Mouse (Mus musculus) hindbrain, embryonic 13.5 days (tissue): ENCODE measurements around the gene Cecr2. TPM values are rescaled to one million over a fixed set of nuclear protein-coding genes. Genes with fewer than 3 reads are reported as not detected.

Source experiments
- ATAC-seq: fragments of 200-750 bp; cut with Nextera tagmentation; 2 replicates; pipeline ENCODE4 v1.8.0; 2017; ENCODE audit warnings: moderate TSS enrichment; ENCODE audit not compliant: low FRiP score
- H3K27ac ChIP-seq: fragments of 300-500 bp; sonication (generic); 2 replicates; pipeline ENCODE4 v1.5.1; 2015; ENCODE audit warnings: inconsistent platforms, mild to moderate bottlenecking, moderate library complexity
- H3K27me3 ChIP-seq: fragments of 300-500 bp; sonication (generic); 2 replicates; pipeline ENCODE4 v1.6.1; 2015; ENCODE audit warnings: mild to moderate bottlenecking, inconsistent platforms
- H3K36me3 ChIP-seq: fragments of 300-500 bp; sonication (generic); 2 replicates; pipeline ENCODE4 v1.6.1; 2015; ENCODE audit warnings: mild to moderate bottlenecking, inconsistent platforms
- H3K4me1 ChIP-seq: fragments of 300-500 bp; sonication (generic); replicated peaks from 2 replicates; pipeline ENCODE4 v1.6.1; 2015; ENCODE audit warnings: inconsistent platforms
- H3K4me2 ChIP-seq: fragments of 300-500 bp; sonication (generic); 2 replicates; pipeline ENCODE4 v1.6.1; 2015; ENCODE audit warnings: inconsistent platforms, mild to moderate bottlenecking, moderate library complexity
- H3K4me3 ChIP-seq: fragments of 300-500 bp; sonication (generic); 2 replicates; pipeline ENCODE4 v1.5.1; 2015; ENCODE audit warnings: mild to moderate bottlenecking, inconsistent platforms
- H3K9ac ChIP-seq: fragments of 300-500 bp; sonication (generic); 2 replicates; pipeline ENCODE4 v1.6.1; 2015; ENCODE audit warnings: mild to moderate bottlenecking, inconsistent platforms
- H3K9me3 ChIP-seq: fragments of 300-500 bp; sonication (generic); 2 replicates; pipeline ENCODE4 v1.6.1; 2016; ENCODE audit warnings: inconsistent platforms
- WGBS: fragments of 180-500 bp; shearing (Covaris S2); methylation state at CpG from one replicate; pipeline ENCODE4 v1.1.7; 2015; 5-methylcytosine and 5-hydroxymethylcytosine counted together
- polyA plus RNA-seq: library from polyadenylated mRNA; unstranded; fragments of >200 nt; fragmentation: Nextera tagmentation; extraction: Ambion mirVana; gene quantifications from 2 replicates; pipeline ENCODE4 v1.2.1, GENCODE M21; 2015

Gene Cecr2
- polyA plus RNA-seq, 1 experiment from 2014 or later = 5.7 TPM

DNA sequence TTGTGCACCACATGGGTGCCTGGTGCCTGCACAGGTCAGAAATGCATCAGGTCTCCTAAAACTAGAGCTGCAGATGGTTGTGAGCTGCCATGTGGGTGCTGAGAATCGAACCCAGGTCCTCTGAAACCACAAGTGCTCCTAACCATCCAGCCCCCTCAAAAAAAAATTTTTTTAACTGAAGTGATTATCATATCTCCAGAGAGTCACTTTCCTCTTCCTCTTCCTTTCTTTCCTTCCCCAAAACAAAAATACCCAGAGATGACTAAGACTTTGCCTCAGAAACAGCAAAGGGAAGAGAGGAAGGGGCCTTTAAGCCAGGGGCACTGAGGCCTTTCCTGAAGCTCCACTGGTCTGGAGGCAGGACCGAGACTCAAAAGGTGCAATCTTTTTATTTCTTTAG is 116.8 kb downstream of the Cecr2 start:
- H3K9me3 ChIP-seq = no peaks in the 10 kb centered on the region
- 90% methylated on average over 2 of the region's 2 CpGs for WGBS
- H3K4me2 ChIP-seq = no peak overlapping the region
- peaks cover 22% of the 10 kb centered on the region for H3K4me1 ChIP-seq
- H3K4me3 ChIP-seq = no peak overlapping the region
- no peak for ATAC-seq
- no peaks in the 10 kb centered on the region for H3K27me3 ChIP-seq
- H3K9ac ChIP-seq = no peak overlapping the region
- no peaks in the 10 kb centered on the region for H3K36me3 ChIP-seq
- H3K27ac ChIP-seq = no peak overlapping the region

DNA sequence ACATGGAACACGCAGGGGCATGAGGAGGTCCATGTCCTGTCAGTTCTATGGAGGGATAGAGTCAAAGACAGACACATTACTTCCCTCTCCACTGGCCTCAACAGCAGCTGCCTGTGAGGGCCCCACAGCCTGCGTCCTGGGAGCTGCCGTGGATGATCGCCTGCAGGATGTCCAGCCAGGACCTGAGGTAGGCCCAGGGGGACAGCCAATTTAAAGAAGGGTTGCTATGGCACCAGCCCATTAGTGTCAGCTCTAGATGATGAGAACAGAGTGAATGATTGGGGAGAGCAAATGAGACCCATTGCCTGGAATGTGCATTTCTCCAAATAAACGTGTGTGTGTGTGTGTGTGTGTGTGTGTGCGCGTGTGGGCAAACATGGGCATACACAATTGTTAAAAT is 118.2 kb downstream of the Cecr2 start:
- H3K4me2 ChIP-seq = no peak overlapping the region
- H3K9ac ChIP-seq = 0 out of 2 replicates have a peak overlapping the region, but pooled peaks have one; percentile 13
- no peaks in the 10 kb centered on the region for H3K9me3 ChIP-seq
- peak overlapping the region; percentile 58 for H3K27ac ChIP-seq
- 47% methylated on average over 7 of the region's 7 CpGs for WGBS
- no peak for ATAC-seq
- no peaks in the 10 kb centered on the region for H3K27me3 ChIP-seq
- peaks cover 22% of the 10 kb centered on the region for H3K4me1 ChIP-seq
- H3K4me3 ChIP-seq = no peak overlapping the region
- peaks cover 3% of the 10 kb centered on the region for H3K36me3 ChIP-seq

DNA sequence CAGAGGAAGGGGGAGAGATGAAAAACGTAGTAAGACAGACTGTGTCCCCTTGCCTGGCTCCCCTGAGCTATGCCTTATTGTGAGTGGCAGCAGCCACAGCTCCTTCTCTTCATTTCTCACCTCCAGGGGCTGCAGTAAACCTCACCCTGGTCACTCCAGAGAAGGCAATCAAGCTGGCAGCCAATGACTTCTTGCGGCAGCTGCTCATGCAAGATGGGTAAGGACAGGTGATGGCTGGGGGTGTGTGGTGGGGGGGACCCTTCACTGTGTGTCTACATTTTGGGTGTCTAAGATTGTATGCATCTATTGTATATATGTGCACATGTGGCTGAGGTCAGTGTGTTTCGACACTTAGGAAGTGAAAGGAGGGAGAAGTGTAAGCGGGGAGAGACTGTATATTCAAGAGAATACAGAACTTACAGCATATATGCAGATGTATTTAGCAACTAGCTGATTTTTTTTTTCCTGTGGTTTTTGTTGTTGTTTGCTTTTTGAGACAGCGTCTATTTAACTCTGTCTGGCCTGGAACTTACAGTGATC is 122.0 kb downstream of the Cecr2 start:
- Histone ChIP-seq H3K36me3 (peaks cover 21% of the 10 kb centered on the region), H3K4me1 (peaks cover 27% of the 10 kb centered on the region), H3K27ac (no peak overlapping the region), H3K4me2 (no peak overlapping the region), H3K4me3 (no peak overlapping the region), H3K9me3 (no peaks in the 10 kb centered on the region), H3K9ac (no peak overlapping the region), H3K27me3 (no peaks in the 10 kb centered on the region)
- no peak for ATAC-seq
- 87% methylated on average over 5 of the region's 5 CpGs for WGBS

DNA sequence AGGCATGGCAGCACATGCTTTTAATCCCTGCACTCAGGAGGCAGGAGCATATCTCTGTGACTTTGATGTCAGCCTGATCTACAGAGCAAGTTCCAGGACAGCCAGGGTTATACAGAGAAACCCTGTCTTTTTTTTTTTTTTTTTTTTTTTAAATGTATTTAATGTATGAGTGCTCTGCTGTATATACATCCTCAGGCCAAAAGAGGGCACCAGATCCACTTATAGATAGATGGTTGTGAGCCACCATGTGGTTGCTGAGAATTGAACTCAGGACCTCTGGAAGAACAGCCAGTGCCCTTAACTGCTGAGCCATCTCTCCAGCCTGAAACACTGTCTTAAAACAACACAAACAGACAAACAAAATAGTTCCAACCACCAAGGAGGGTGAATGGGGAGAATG is 122.7 kb downstream of the Cecr2 start:
- Histone ChIP-seq H3K27me3 (no peaks in the 10 kb centered on the region), H3K27ac (no peak overlapping the region), H3K9me3 (no peaks in the 10 kb centered on the region), H3K4me2 (no peak overlapping the region), H3K36me3 (peaks cover 29% of the 10 kb centered on the region), H3K9ac (no peak overlapping the region), H3K4me3 (no peak overlapping the region), H3K4me1 (peaks cover 27% of the 10 kb centered on the region)
- no peak for ATAC-seq

DNA sequence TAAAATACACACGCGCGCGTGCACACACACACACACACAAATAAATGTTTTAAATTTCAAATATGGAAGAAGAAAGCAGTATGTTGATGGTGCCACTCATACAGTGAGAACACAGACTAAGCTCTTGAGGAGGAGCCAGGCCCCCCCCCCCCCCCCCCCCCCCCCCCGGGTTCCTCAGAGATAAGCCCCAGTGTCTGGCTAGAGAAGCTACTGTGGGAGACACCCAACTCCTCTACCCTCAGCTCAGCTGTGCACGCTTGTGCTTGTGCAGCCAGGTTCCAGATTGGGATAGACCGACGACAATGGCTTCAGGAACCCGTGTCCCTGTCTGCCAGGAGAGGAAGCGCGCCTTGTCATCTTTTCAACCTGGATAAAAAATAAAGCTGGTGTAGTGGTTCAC is 124.0 kb downstream of the Cecr2 start:
- peaks cover 20% of the 10 kb centered on the region; the same call in 1 of the 2 replicates for H3K4me1 ChIP-seq
- no peak overlapping the region for H3K9ac ChIP-seq
- H3K36me3 ChIP-seq = peaks cover 41% of the 10 kb centered on the region
- no peak overlapping the region for H3K4me3 ChIP-seq
- no peak overlapping the region for H3K27ac ChIP-seq
- no peak overlapping the region for H3K4me2 ChIP-seq
- 92% methylated on average over 10 of the region's 11 CpGs for WGBS
- no peak for ATAC-seq
- no peaks in the 10 kb centered on the region for H3K9me3 ChIP-seq
- no peaks in the 10 kb centered on the region for H3K27me3 ChIP-seq

DNA sequence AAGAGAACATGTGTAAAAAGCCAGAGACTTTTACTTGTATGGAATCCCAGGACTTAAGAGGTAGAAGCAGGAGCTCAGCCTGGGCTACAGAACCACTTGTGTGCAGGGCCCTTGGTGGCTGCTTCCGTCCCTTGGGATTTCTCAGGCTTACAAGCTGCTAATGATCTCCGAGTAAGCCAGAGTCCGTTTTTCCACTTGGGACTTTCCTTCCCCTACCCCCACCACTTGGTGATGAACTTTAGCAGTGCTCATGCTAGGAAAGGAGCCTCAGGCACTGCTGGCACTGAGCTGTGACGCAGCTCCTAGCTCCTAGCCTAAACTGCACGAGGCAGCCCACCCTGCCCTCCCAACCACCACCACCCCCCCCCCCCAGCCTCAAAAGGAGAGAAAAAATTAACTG is 124.5 kb downstream of the Cecr2 start:
- no peak overlapping the region for H3K4me2 ChIP-seq
- peaks cover 47% of the 10 kb centered on the region for H3K36me3 ChIP-seq
- H3K4me1 ChIP-seq = peaks cover 16% of the 10 kb centered on the region; the same call in 1 of the 2 replicates
- no peaks in the 10 kb centered on the region for H3K27me3 ChIP-seq
- WGBS = 50% methylated on average over 5 of the region's 5 CpGs
- H3K27ac ChIP-seq = no peak overlapping the region
- no peak overlapping the region for H3K4me3 ChIP-seq
- ATAC-seq = no peak
- no peak overlapping the region for H3K9ac ChIP-seq
- H3K9me3 ChIP-seq = no peaks in the 10 kb centered on the region

DNA sequence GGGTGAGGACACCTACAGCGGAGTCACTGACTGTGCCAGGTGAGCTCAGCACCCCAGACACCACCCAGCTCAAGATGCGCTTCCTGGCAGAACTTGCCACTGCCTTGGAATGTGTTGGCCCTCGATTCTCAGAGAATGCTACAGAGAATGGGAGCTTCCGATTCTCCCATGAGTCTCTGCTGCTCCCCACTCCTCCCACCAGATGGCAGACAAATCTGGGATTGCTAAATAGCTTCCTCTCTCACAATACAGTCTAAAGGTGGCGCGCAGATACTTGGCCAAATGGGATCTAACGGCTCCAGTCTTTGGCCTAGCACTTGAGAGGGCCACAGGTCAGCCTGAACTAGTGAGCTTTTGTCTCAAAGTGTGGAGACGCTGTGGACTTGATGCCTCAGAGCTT is 126.8 kb downstream of the Cecr2 start:
- H3K9me3 ChIP-seq = no peaks in the 10 kb centered on the region
- no peak overlapping the region for H3K9ac ChIP-seq
- no peak overlapping the region for H3K4me3 ChIP-seq
- peaks cover 5% of the 10 kb centered on the region; the same call in 1 of the 2 replicates for H3K4me1 ChIP-seq
- ATAC-seq = no peak
- no peaks in the 10 kb centered on the region for H3K27me3 ChIP-seq
- 84% methylated on average over 8 of the region's 8 CpGs for WGBS
- peaks cover 69% of the 10 kb centered on the region for H3K36me3 ChIP-seq
- H3K27ac ChIP-seq = no peak overlapping the region
- no peak overlapping the region for H3K4me2 ChIP-seq

GRCm38 (mm10) chr6:120795422-120796086 is 129.4 kb downstream of the Cecr2 start:
- WGBS = 91% methylated on average over 5 of the region's 5 CpGs
- no peaks in the 10 kb centered on the region for H3K9me3 ChIP-seq
- H3K27ac ChIP-seq = no peak overlapping the region
- H3K4me2 ChIP-seq = no peak overlapping the region
- no peak overlapping the region for H3K9ac ChIP-seq
- no peak overlapping the region for H3K4me3 ChIP-seq
- peaks cover 5% of the 10 kb centered on the region; the same call in 1 of the 2 replicates for H3K4me1 ChIP-seq
- peaks cover 92% of the 10 kb centered on the region for H3K36me3 ChIP-seq
- ATAC-seq = no peak
- H3K27me3 ChIP-seq = no peaks in the 10 kb centered on the region

GRCm38 (mm10) chr6:120796111-120796510 is 129.9 kb downstream of the Cecr2 start:
- H3K4me2 ChIP-seq = no peak overlapping the region
- peaks cover 97% of the 10 kb centered on the region for H3K36me3 ChIP-seq
- no peaks in the 10 kb centered on the region for H3K27me3 ChIP-seq
- ATAC-seq = no peak
- no peak overlapping the region for H3K27ac ChIP-seq
- H3K9ac ChIP-seq = no peak overlapping the region
- no peaks in the 10 kb centered on the region for H3K9me3 ChIP-seq
- no peak overlapping the region for H3K4me3 ChIP-seq
- no peaks in the 10 kb centered on the region for H3K4me1 ChIP-seq
- 88% methylated on average over 2 of the region's 2 CpGs for WGBS

DNA sequence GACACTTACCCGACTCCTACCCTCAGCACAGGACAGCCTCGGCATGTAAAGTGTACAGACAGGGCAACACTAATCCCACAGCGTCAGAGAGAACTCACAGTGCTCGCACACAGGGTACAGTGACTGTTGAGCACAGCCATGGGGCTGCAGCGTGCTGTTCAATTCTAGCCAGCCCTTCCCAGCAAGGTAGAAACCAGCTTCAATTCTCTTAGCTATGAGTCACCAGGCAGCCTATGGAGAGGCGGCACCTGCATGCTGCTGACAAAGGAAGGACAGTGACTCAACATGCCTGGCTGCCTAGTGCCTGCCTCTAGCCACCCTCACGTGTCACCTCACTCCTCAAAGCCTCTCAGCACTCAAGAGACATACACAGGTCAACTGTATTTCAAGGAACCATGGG is 131.8 kb downstream of the Cecr2 start:
- peaks cover 100% of the 10 kb centered on the region for H3K36me3 ChIP-seq
- H3K4me3 ChIP-seq = no peak overlapping the region
- no peaks in the 10 kb centered on the region for H3K27me3 ChIP-seq
- WGBS = 94% methylated on average over 7 of the region's 7 CpGs
- H3K9ac ChIP-seq = no peak overlapping the region
- no peaks in the 10 kb centered on the region for H3K4me1 ChIP-seq
- H3K27ac ChIP-seq = no peak overlapping the region
- no peak for ATAC-seq
- no peaks in the 10 kb centered on the region for H3K9me3 ChIP-seq
- H3K4me2 ChIP-seq = no peak overlapping the region

GRCm38 (mm10) chr6:120798905-120799304 is 132.7 kb downstream of the Cecr2 start:
- H3K4me2 ChIP-seq = no peak overlapping the region
- ATAC-seq = no peak
- H3K27me3 ChIP-seq = no peaks in the 10 kb centered on the region
- H3K9me3 ChIP-seq = no peaks in the 10 kb centered on the region
- H3K4me1 ChIP-seq = no peaks in the 10 kb centered on the region
- H3K27ac ChIP-seq = no peak overlapping the region
- 92% methylated on average over 4 of the region's 4 CpGs for WGBS
- no peak overlapping the region for H3K9ac ChIP-seq
- no peak overlapping the region for H3K4me3 ChIP-seq
- H3K36me3 ChIP-seq = peaks cover 100% of the 10 kb centered on the region

DNA sequence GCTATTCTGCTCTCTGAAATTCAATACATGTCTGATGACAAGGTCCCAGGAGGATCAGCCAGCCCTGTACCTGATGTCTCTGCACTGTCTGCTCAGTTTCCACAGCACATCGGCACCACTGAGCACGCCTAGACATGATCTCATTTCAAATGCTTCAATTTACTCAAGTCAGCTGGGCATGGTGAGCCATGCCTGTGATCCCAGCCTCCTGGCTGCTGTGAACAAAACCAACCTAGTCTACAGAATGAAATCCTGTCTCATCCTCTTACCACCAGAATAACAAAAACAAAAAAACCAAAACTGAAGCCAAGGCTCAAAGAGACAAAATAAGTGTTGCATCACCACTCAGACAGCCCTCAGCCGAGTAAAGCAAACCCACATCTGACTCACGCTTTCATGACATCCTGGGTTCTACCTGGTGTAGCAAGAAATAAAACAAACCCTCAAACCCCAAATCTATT is 133.4 kb downstream of the Cecr2 start:
- peaks cover 100% of the 10 kb centered on the region for H3K36me3 ChIP-seq
- H3K4me2 ChIP-seq = no peak overlapping the region
- H3K27me3 ChIP-seq = no peaks in the 10 kb centered on the region
- no peak overlapping the region for H3K9ac ChIP-seq
- H3K27ac ChIP-seq = no peak overlapping the region
- no peak for ATAC-seq
- H3K4me3 ChIP-seq = no peak overlapping the region
- H3K4me1 ChIP-seq = no peaks in the 10 kb centered on the region
- 91% methylated on average over 4 of the region's 4 CpGs for WGBS
- H3K9me3 ChIP-seq = no peaks in the 10 kb centered on the region
